In the genomic region with DNA sequence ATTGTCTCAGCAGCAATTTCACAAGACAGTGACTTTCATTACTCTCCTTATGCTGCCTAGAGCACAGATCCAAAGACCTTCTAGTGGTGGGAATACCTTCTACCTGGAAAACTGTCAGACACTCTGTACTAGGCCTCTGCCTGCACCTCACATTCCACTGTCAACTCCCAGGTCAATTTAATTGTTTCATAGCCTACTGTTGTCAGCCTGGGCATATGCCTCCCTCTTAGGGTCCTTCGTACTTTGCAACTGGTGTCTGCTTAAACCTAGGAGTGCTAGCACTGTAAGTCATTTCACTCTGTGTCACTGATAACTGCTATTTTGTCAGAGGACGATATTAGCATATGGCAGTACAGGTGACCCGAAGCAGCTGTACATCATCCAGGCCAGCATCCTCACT, we compare ENCODE assay signal across 1 mouse cellular context. TPM values are rescaled to one million over a fixed set of nuclear protein-coding genes. Genes with fewer than 3 reads are reported as not detected.
"Had no signal": no experiment of that assay in that cellular context is flagged by ENCODE, and none has a peak within 500 bp of the region (broad histone marks: within the 10 kb centered on the region; RNA-seq: fewer than 3 reads in every experiment).

No protein-coding gene starts in this region.

RNA-seq across cellular contexts. Expression of gene Gm9732, which starts 5.6 kb away (rescaled TPM):
- total RNA-seq: neutrophil, adult 5-6 weeks had no signal

RNA-seq across cellular contexts. Expression of gene Gm8126, which starts 10.8 kb away (rescaled TPM):
- total RNA-seq: neutrophil, adult 5-6 weeks had no signal

RNA-seq across cellular contexts. Expression of gene Gm8127, which starts 24.4 kb away (rescaled TPM):
- total RNA-seq: neutrophil, adult 5-6 weeks had no signal

RNA-seq across cellular contexts. Expression of gene Gm8122, which starts 34.1 kb away (rescaled TPM):
- total RNA-seq: neutrophil, adult 5-6 weeks had no signal
